Mouse (Mus musculus): ENCODE results near the gene Cog3. TPM values are rescaled to one million over a fixed set of nuclear protein-coding genes. Genes with fewer than 3 reads are reported as not detected.

Gene Cog3
- polyA plus RNA-seq (2014; fragmentation: Illumina TruSeq; extraction: RNeasy Lipid Tissue Mini Kit (QIAGEN cat#74804); ENCODE audit: low read depth, low replicate concordance): 24.4 TPM

DNA sequence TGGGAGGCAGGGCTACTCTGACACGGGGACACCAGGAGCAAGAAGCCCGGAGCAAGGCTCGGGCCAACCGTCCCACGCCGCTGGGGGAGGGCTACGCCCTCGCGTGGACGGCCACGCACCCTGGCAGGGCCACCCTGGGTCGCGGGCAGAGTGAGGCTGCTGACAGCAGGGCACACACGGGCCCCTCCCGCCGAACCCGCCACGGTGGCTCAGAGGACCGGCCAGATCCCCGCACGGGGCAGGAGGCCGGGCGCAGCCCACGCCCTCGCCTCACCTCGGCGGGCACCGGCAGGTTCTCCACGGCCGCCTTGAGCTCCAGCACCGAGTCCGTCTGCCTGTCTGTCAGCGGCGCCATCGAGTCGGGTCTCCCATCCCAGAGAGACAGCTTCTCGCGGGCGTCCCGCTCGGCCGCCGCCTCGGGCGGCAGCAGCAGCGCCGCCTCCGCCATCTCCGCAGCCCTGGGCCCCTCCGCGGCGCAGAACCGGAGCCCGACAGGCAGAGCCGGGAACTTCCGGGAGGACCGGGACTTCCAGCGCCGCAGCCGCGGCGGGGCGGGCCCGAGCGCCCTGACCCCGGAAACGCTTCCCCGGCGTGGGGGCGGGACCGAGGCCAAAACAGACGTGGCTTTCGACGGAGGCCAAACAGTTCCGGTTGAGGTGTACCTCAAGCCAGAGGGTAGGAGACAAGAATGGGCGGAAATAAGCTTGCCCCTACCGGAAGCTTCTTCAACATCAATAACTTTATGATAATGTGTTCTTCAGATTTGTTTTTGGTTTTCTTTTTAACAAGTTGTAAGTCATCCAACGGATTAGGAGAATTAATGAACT is at the start of gene Cog3:
Cog3 (minus strand) TSS at position 527 of the 827 bp plus-strand sequence.

DNA sequence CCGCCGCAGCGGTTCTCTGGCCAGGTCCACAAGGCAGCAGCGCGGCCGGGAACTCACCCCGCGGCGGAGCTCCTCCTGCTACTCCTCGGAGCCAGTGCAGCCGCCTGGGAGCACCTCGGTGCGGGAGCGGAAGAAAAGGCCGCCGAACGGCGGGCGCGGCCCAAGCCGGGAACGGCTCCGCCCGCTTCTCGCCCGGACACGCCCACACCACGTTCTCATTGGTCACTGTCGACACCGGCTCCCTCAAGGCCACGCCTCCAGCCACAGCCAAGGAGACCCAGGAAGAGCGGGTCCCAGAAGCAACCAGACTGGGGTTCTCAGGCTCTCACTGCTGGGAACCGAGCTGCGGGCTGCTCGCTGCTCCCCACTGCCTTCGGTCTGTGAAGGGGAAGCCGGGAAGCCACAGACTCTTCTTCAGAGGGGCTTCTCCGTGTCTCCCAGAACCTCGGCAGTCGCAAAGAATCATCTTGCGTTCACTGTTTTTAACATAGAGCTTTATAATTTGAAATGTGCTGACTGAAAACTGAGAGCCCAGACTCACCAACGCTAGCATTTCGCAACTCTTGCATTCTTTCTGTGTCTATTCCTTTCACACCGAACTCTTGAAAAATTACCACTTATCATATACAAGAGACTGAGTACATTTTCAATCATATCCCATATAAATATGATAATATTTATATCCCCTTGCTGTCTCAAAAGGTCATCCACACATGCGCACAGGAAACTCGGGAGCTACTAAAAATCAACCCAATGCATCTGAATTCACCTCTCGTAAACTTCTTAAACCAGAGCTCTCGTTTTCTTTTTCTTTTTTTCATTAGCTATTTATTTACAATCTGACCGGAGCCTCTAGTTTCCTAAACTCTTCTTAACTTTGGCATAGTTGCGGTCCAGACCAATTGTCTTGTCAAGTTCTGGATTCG is 32.8 kb upstream of the Cog3 start, which contains the start of gene Slc25a30:
Slc25a30 (minus strand) TSS at position 170 of the 926 bp plus-strand sequence.

Other genes with a start within 250 kb of the Cog3 start
- not detected for gene Spert, start 161.4 kb downstream of the Cog3 start, polyA plus RNA-seq (2014; fragmentation: Illumina TruSeq; extraction: RNeasy Lipid Tissue Mini Kit (QIAGEN cat#74804); ENCODE audit: low read depth, low replicate concordance)
- not detected for gene Erich6b, start 112.3 kb downstream of the Cog3 start, polyA plus RNA-seq (2014; fragmentation: Illumina TruSeq; extraction: RNeasy Lipid Tissue Mini Kit (QIAGEN cat#74804); ENCODE audit: low read depth, low replicate concordance)
- 123 TPM for gene Slc25a30, start 32.5 kb upstream of the Cog3 start, polyA plus RNA-seq (2014; fragmentation: Illumina TruSeq; extraction: RNeasy Lipid Tissue Mini Kit (QIAGEN cat#74804); ENCODE audit: low read depth, low replicate concordance)
- gene Tpt1, start 90.6 kb upstream of the Cog3 start, polyA plus RNA-seq (2014; fragmentation: Illumina TruSeq; extraction: RNeasy Lipid Tissue Mini Kit (QIAGEN cat#74804); ENCODE audit: low read depth, low replicate concordance): 10,775 TPM
- 0.12 TPM for gene Kctd4, start 200.5 kb upstream of the Cog3 start, polyA plus RNA-seq (2014; fragmentation: Illumina TruSeq; extraction: RNeasy Lipid Tissue Mini Kit (QIAGEN cat#74804); ENCODE audit: low read depth, low replicate concordance)

Data from kidney, adult 10 weeks (tissue).